Mouse (Mus musculus) kidney, postnatal 14 days (tissue): Measurements from ENCODE around the gene Poc1b.

ENCODE experiments used
- DNase-seq: peaks from one replicate; pipeline ENCODE4 v3.0.0; 2022; ENCODE audit warnings: mixed read lengths

Poc1b gene

DNA sequence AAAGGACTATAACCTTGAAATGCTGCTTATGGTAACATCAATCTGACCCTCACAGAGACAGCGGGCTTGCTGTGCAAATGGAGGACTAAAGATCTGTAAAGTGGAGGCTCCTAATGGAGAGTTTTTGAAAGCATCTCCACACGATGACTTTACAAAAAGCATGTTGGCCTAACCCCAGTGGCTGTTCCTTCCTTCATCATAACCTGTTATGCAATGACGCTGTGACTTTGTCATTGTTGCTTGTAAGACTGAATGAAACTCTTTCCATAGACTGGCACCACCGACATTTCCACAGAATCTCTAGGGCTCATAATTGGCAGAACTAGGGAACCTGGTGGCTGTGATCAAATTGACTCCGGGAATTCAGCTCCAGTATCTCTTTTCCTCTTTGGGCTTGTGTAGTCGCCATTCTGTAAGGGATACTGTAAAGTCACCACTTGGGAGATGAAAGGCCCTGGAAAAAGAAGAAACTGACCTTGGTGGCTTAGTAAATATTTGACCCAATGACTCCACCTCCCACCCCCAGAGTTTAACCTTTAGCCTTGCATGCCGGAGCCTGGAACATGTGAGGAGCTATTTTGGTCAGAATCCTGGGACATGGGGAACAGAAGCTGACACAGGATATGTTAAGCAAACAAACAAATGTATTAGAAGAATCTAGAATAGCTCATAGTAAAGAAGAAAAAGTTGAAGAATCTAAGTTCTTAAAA is 125.8 kb downstream of the Poc1b start:
- DNase-seq = peak; percentile 86

DNA sequence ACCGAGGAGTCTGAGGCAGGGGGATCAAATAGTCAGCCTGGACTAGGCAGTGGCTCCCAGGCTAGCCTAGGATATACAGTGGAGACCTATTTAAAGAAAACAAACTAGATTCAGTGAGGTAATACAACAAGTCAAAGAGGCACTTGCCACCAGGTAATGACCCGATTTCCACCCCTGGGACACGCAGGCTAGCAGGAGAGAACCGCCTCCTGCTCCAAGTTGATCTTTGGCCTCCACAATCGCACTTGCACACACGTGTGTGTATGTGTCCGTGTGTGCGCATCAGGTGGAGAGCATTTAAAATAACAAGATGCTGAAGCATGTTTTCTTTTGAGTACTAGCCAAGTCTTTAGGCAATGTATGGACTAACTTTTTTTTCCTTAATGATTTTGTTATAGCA is 127.5 kb downstream of the Poc1b start:
- DNase-seq = no peak

DNA sequence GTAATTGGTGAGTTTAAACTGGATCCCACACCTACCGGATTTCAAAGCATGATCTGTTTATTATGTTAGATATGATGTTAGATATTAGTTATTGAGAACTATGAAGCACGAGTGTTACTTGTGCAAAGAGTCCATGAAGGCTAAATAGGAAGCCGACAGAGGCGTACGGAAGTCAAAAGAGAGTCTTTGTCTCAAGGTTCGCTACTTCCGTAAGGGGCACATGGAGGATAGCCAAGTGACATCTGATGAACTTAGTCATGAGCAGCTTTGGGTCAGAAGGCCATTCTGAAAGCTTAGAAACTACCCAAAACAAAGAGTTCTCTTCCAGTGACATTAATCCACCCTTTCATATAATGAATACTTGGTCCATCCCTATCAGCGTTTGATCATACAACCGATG is 128.2 kb downstream of the Poc1b start:
- no peak for DNase-seq

DNA sequence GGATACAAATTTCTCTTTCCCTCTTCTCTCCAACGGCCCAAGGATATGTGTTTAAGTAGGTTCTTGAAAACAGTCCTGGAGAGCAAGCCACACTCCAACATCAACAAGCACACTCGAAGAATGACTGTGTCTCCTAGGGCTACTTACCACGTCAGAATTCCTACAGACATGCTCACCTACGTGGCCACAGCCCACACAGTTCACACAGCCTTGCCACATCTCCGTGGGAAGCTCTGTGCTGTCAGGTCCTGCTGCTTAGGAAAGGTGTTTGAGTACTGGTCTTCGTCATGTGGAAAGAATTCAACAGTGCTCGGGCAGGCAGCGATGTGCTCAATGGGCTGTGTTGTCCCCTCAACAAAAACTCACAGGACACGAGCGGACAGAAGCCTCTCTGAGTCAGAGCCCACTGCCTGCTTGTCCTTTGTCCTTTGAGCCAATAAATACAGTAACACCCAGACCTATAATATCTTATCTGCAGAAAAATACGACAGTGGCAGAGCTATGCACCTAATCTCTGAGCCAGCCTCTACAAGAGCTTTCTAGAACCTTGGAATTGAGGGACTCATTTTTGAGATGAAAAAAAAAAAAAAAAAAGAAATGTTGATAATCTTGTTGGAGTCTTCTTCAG is 130.5 kb downstream of the Poc1b start:
- no peak for DNase-seq

DNA sequence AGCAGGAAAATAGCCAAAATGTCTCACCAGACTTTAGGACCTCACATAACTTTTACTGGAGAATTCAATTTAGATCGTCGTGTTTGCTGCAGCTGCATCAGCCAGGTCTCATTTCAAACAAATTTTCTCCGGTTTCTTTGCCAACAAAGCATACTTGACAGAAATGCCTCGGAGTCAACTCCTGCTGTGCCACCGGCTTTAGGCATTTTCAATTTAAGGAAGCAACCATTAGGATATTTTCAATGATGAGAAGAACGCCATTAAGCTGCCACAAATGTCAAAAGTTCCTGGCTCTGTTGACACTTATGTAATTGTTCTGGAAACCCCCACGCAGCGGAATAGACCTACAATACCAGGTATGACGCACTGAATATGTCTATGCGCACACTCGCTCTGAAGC is 131.7 kb downstream of the Poc1b start:
- DNase-seq = no peak

DNA sequence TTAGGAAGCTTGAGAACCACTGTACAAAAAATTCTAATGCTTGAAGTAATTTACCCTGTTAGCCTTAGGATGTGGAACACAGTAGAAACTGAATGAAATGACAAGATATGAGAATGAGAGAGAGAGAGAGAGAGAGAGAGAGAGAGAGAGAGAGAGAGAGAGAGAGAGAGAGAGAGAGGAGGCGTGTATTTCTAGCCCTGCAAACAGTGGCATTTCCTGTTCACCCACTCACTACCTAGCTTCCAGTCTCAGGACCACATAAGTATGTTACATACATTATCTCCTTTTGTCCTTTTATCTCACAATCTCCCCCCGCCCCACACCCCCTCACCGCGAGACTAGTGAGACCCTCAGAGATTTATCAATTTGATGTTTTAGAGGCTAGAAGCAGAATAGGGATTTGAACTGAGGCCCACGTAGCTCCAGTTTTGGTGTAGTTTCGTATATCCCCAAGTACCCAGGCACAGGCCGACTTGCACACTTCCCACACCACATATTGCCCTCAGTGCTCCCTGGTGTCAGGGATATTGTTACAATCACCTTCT is 134.5 kb downstream of the Poc1b start:
- no peak for DNase-seq

- DNase-seq = no peak
Measured at GRCm38 (mm10) chr10:99241829-99242711, 135.2 kb downstream of the Poc1b start.

DNA sequence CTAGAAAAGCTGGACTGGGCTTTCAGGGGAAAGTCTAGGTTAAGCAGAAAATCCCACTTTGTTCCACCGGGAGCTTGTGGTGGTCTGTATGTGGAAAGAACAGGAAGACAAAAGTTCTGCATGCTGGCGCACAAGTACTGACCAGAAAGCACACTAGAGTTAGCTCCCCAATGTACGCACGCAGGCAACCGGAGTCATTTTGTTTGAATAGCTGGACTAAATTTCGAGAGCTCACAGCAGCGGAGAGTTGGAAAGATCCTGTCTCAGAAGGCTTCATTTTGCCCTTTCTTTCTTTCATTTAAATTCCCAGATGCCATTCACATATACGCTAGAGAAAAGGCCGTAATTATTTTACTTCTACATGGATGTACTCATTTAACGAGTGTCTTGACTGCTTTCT is 135.9 kb downstream of the Poc1b start:
- DNase-seq = no peak

- no peak for DNase-seq
Measured at GRCm38 (mm10) chr10:99243907-99244489, 137.2 kb downstream of the Poc1b start.

DNA sequence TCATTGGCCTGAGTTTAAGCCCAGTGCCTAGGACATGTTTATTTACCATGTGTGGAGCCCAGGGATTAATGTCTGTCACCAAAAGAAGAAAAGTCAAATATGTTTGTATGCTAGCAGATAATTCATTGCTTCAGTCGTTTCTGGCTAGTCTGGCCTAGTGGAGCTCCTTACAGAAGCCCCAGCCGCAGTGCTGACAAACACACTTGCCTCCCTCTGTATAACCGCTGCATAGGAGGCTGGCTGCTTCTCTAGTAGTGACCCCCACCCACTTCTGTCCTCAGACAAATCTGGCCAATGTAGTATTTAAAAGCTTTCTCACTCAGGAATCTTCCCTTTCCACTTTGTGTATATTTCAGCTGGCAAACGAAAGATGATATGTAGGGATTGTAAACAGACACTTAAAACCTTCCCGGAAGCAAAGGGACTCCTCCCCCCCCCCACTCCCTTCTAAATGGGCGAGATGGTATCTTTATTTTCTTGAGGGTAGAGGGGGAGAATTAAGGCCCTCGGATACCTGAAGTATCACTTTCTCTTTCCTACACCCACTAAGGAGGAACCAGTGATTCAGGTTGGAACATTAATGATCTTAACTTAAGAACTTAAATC is 137.9 kb downstream of the Poc1b start:
- no peak for DNase-seq

GRCm38 (mm10) chr10:99246797-99247508 is 140.1 kb downstream of the Poc1b start:
- no peak for DNase-seq
